Mouse (Mus musculus) midbrain, embryonic 14.5 days (tissue): ENCODE results near the gene Psma5. TPM values are rescaled to one million over a fixed set of nuclear protein-coding genes. Genes with fewer than 3 reads are reported as not detected.
A peak's percentile ranks its signal among the peaks of the same experiment; 100 is the strongest.

Source experiments
- ATAC-seq: fragments of 200-750 bp; cut with Nextera tagmentation; 2 replicates; pipeline ENCODE4 v1.8.0; 2017; ENCODE audit warnings: moderate number of reproducible peaks, moderate library complexity; ENCODE audit not compliant: low FRiP score, low TSS enrichment
- DNase-seq: peaks from one replicate; pipeline ENCODE4 v3.0.0-alpha.2; 2015
- H3K27ac ChIP-seq: fragments of 300-500 bp; sonication (generic); replicated peaks from 2 replicates; pipeline ENCODE4 v1.5.1; 2014; ENCODE audit warnings: mild to moderate bottlenecking, low read depth, low read length, moderate library complexity
- H3K27me3 ChIP-seq: fragments of 300-500 bp; sonication (generic); 2 replicates; pipeline ENCODE4 v1.6.1; 2014; ENCODE audit warnings: low read length, control low read depth, mixed read lengths; ENCODE audit not compliant: control insufficient read depth, insufficient read depth
- H3K36me3 ChIP-seq: fragments of 300-500 bp; sonication (generic); 2 replicates; pipeline ENCODE4 v1.6.1; 2014; ENCODE audit warnings: low read length, control low read depth; ENCODE audit not compliant: control insufficient read depth, insufficient read depth
- H3K4me1 ChIP-seq: fragments of 300-500 bp; sonication (generic); 2 replicates; pipeline ENCODE4 v1.6.1; 2014; ENCODE audit warnings: mild to moderate bottlenecking, antibody characterized with exemption, low read length, control low read depth; ENCODE audit not compliant: control insufficient read depth, insufficient read depth
- H3K4me2 ChIP-seq: fragments of 300-500 bp; sonication (generic); 2 replicates; pipeline ENCODE4 v1.6.1; 2014; ENCODE audit warnings: mild to moderate bottlenecking, low read length, moderate library complexity
- H3K4me3 ChIP-seq: fragments of 300-500 bp; sonication (generic); replicated peaks from 2 replicates; pipeline ENCODE4 v1.5.1; 2014; ENCODE audit warnings: low read depth, low read length
- H3K9ac ChIP-seq: fragments of 300-500 bp; sonication (generic); replicated peaks from 2 replicates; pipeline ENCODE4 v1.6.1; 2014; ENCODE audit warnings: mild to moderate bottlenecking, low read length, moderate library complexity
- H3K9me3 ChIP-seq: fragments of 300-500 bp; sonication (generic); 2 replicates; pipeline ENCODE4 v1.6.1; 2016; ENCODE audit warnings: low read length, control low read depth, mixed read lengths; ENCODE audit not compliant: control insufficient read depth
- WGBS: fragments of 180-500 bp; shearing (Covaris S2); extraction: QIAGEN DNeasy Blood & Tissue Kit; methylation state at CpG from one replicate; pipeline ENCODE4 v1.1.7; 2014; 5-methylcytosine and 5-hydroxymethylcytosine counted together
- polyA plus RNA-seq: library from polyadenylated mRNA; unstranded; fragments of >200 nt; fragmentation: Nextera tagmentation; extraction: Ambion mirVana; gene quantifications from 2 replicates; pipeline ENCODE4 v1.2.1, GENCODE M21; 2014

The Psma5 gene
- polyA plus RNA-seq, 1 experiment from 2014 or later = 249 TPM

DNA sequence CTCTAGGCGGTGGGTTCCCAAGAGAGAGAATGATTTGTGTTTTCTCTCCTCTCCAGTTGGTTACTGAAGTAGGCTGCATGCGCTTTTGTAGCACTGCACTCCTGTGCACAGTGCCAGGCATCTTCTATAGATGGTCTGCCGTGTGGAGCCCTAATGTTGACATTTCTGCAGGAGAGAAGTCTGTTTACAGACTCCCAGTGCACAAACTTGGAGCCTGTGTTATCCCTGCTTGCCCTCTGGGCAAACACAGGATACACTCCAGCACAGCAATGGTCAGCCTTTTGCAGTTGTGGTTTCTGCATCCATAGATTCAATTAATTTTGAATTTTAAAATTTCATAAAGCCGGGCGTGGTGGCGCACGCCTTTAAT lies 40.3 kb downstream of the Psma5 start:
- WGBS = 74% methylated on average over 7 of the region's 7 CpGs
- peaks cover 32% of the 10 kb centered on the region for H3K4me1 ChIP-seq
- H3K27me3 ChIP-seq = no peaks in the 10 kb centered on the region
- ATAC-seq (no peak), DNase-seq (no peak)
- no peak overlapping the region for H3K4me3 ChIP-seq
- no peak overlapping the region for H3K4me2 ChIP-seq
- no peaks in the 10 kb centered on the region for H3K36me3 ChIP-seq
- H3K9ac ChIP-seq = 0 out of 2 replicates have a peak overlapping the region, but pooled peaks have one; percentile 36
- H3K9me3 ChIP-seq = no peaks in the 10 kb centered on the region
- peak overlapping the region; percentile 72 for H3K27ac ChIP-seq

GRCm38 (mm10) chr3:108297603-108298553 lies 41.2 kb downstream of the Psma5 start:
- no peak overlapping the region for H3K4me2 ChIP-seq
- no peak overlapping the region for H3K4me3 ChIP-seq
- no peaks in the 10 kb centered on the region for H3K9me3 ChIP-seq
- H3K36me3 ChIP-seq = no peaks in the 10 kb centered on the region
- WGBS = 65% methylated on average over 7 of the region's 7 CpGs
- H3K4me1 ChIP-seq = peaks cover 32% of the 10 kb centered on the region
- H3K9ac ChIP-seq = no peak overlapping the region
- peak; percentile 5 for DNase-seq
- ATAC-seq = no peak
- H3K27ac ChIP-seq = no peak overlapping the region
- H3K27me3 ChIP-seq = no peaks in the 10 kb centered on the region

DNA sequence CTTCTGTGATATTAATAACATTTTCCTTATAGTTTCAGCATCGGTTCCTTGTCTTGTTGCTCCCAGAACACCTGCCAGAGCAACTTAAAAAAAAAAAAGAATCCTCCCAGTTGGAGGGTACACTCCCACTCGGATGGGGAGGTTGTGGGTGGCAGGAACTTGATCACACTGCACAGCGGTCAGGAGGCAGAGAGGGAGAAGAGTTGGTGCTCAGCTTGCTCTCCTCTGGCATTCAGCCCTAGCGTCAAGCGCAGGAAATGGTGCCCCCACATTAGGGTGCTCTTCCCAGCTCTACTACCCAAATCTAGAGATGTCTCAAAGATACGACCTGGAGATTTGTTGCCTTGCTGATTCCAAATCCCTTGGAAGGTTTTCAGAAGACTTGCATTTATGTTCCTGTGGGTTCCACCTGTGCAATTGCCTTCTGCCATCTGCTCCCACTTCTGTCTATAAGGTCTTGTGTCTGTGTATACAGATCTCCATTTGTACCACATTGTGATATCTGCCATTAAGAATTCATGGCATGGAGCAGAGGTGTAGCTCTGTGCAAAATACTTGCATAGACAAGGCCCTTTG lies 43.8 kb downstream of the Psma5 start:
- Histone ChIP-seq H3K36me3 (0 out of 2 replicates have a peak, but pooled peaks cover 5% of the 10 kb centered on the region), H3K27ac (no peak overlapping the region), H3K4me2 (no peak overlapping the region), H3K9me3 (no peaks in the 10 kb centered on the region), H3K4me1 (peaks cover 24% of the 10 kb centered on the region), H3K4me3 (no peak overlapping the region), H3K9ac (no peak overlapping the region), H3K27me3 (no peaks in the 10 kb centered on the region)
- no peak for ATAC-seq
- 91% methylated on average over 6 of the region's 6 CpGs for WGBS
- DNase-seq = no peak

DNA sequence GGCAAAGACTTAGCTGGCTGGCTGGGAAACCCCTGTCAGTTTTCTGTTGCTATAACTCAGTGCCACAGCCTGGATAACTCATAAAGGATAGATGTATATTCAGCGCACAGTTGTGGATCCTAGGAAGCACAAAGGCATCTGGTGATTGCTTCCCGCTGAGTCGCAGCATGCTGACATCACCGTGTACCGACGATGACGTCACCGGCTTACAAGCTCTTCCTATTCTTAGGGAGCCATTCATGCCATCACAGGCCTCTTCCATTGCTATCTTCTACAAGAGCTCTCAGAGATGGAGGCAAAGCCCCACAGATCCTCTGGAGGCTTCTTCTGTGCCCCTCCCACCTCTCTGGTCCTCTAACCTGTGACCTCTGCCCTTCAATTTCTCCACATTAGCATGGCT lies 47.0 kb downstream of the Psma5 start:
- 96% methylated on average over 8 of the region's 8 CpGs for WGBS
- Histone ChIP-seq H3K9me3 (no peaks in the 10 kb centered on the region), H3K27me3 (no peaks in the 10 kb centered on the region), H3K4me2 (no peak overlapping the region), H3K4me1 (peaks cover 10% of the 10 kb centered on the region; the same call in 1 of the 2 replicates), H3K36me3 (0 out of 2 replicates have a peak, but pooled peaks cover 5% of the 10 kb centered on the region), H3K4me3 (no peak overlapping the region), H3K27ac (no peak overlapping the region), H3K9ac (no peak overlapping the region)
- ATAC-seq (no peak), DNase-seq (no peak)

DNA sequence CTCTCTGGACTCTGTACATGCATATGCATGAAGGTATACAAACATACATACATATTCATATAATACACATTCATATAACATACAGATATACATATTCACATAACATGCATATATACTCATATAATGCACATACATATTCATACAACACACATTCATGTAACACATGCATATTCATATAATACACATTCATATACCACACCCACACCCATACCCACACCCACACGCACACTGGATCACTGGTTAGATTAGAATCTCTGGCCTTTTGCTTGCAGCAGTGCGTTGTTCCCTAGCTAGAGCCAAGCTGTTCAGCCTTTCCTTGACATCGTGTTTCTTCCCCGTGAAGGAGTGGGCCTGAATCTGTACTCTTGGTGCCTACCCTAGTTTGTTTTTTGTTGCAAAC lies 48.0 kb downstream of the Psma5 start:
- DNase-seq (no peak), ATAC-seq (no peak)

GRCm38 (mm10) chr3:108306387-108306786 lies 49.7 kb downstream of the Psma5 start:
- Histone ChIP-seq H3K9me3 (no peaks in the 10 kb centered on the region), H3K27me3 (no peaks in the 10 kb centered on the region), H3K27ac (no peak overlapping the region), H3K9ac (no peak overlapping the region), H3K36me3 (peaks cover 27% of the 10 kb centered on the region; the same call in 1 of the 2 replicates), H3K4me2 (no peak overlapping the region), H3K4me1 (peaks cover 10% of the 10 kb centered on the region; the same call in 1 of the 2 replicates), H3K4me3 (no peak overlapping the region)
- ATAC-seq (no peak), DNase-seq (no peak)
- 84% methylated on average over 3 of the region's 3 CpGs for WGBS

More for the DNA sequence above, 48.0 kb downstream of the Psma5 start:
- Histone ChIP-seq H3K27me3 (no peaks in the 10 kb centered on the region), H3K4me1 (peaks cover 10% of the 10 kb centered on the region; the same call in 1 of the 2 replicates), H3K27ac (no peak overlapping the region), H3K4me3 (no peak overlapping the region), H3K4me2 (no peak overlapping the region), H3K9ac (no peak overlapping the region), H3K36me3 (0 out of 2 replicates have a peak, but pooled peaks cover 15% of the 10 kb centered on the region), H3K9me3 (no peaks in the 10 kb centered on the region)
- WGBS = 90% methylated on average over 4 of the region's 4 CpGs

DNA sequence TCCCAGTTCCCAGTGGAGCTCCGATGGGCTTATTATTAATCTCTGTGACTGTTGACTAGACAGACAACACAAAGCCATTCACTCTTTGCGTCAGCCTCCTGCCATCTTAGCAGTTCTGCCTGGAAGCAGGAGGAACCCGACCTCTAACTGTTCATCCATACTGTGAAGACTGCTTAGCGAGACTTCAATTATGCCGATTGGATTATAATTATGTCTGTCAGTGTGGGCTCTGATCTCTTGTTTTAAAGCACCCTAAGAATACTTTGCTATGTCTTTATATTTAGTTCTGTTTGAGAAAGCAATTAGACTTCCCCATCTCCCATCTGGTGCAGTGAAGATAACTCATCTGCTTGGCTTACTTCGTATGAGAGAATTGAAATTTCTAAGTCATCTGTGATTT lies 50.8 kb downstream of the Psma5 start:
- Histone ChIP-seq H3K9ac (no peak overlapping the region), H3K4me3 (no peak overlapping the region), H3K4me2 (no peak overlapping the region), H3K27me3 (no peaks in the 10 kb centered on the region), H3K27ac (no peak overlapping the region), H3K4me1 (peaks cover 10% of the 10 kb centered on the region; the same call in 1 of the 2 replicates), H3K36me3 (peaks cover 34% of the 10 kb centered on the region; the same call in 1 of the 2 replicates), H3K9me3 (no peaks in the 10 kb centered on the region)
- ATAC-seq (no peak), DNase-seq (peak; percentile 26)
- WGBS = 50% methylated on average over 6 of the region's 6 CpGs

- no peak for ATAC-seq
- Histone ChIP-seq H3K4me1 (peaks cover 10% of the 10 kb centered on the region; the same call in 1 of the 2 replicates), H3K27me3 (no peaks in the 10 kb centered on the region), H3K36me3 (peaks cover 39% of the 10 kb centered on the region; the same call in 1 of the 2 replicates), H3K4me2 (no peak overlapping the region), H3K9ac (no peak overlapping the region), H3K27ac (no peak overlapping the region), H3K9me3 (no peaks in the 10 kb centered on the region), H3K4me3 (no peak overlapping the region)
- DNase-seq = no peak
Measured at GRCm38 (mm10) chr3:108310921-108311341, 54.2 kb downstream of the Psma5 start.
